Mouse (Mus musculus): ENCODE measurements around the gene Ubl4b. TPM values are rescaled to one million over a fixed set of nuclear protein-coding genes. Genes with fewer than 3 reads are reported as not detected.

The Ubl4b gene
- polyA plus RNA-seq, 1 experiment = not detected

GRCm38 (mm10) chr3:107516776-107517630 is 37.9 kb downstream of the Ubl4b start:
- Histone ChIP-seq H3K27me3 (ENCODE audit: control insufficient read depth, insufficient read depth, insufficient read length) (peaks cover 20% of the 10 kb centered on the region), H3K4me3 (ENCODE audit: insufficient read depth, poor library complexity, severe bottlenecking) (peak overlapping the region; percentile 26), H3K79me3 (ENCODE audit: low read depth) (no peaks in the 10 kb centered on the region), H3K79me2 (ENCODE audit: control insufficient read depth, insufficient read depth) (no peaks in the 10 kb centered on the region), H3K36me3 (ENCODE audit: control insufficient read depth, insufficient read depth) (no peaks in the 10 kb centered on the region), H3ac (ENCODE audit: control insufficient read depth, insufficient read length, low read depth) (peak overlapping the region; percentile 58)
- no peak for TF ChIP-seq USF1 (IDR thresholded peaks at IDR 0.05; ENCODE audit: low read depth)
- no peak for TF ChIP-seq CEBPB (IDR thresholded peaks at IDR 0.05; ENCODE audit: low read depth)
- TF ChIP-seq CTCF (IDR thresholded peaks at IDR 0.05; ENCODE audit: control insufficient read depth, insufficient read depth, insufficient read length) = no peak
- no peak for TF ChIP-seq MYOD1 (IDR thresholded peaks at IDR 0.05; ENCODE audit: control insufficient read depth, insufficient read length, low read depth)
- TF ChIP-seq FOSL1 (IDR thresholded peaks at IDR 0.05; ENCODE audit: insufficient read depth, low read length, poor library complexity, severe bottlenecking) = no peak
- no peak for TF ChIP-seq MYOG (IDR thresholded peaks at IDR 0.05; ENCODE audit: control insufficient read depth, extremely low read depth, insufficient read length)
- no peak for TF ChIP-seq MAX (IDR thresholded peaks at IDR 0.05)

DNA sequence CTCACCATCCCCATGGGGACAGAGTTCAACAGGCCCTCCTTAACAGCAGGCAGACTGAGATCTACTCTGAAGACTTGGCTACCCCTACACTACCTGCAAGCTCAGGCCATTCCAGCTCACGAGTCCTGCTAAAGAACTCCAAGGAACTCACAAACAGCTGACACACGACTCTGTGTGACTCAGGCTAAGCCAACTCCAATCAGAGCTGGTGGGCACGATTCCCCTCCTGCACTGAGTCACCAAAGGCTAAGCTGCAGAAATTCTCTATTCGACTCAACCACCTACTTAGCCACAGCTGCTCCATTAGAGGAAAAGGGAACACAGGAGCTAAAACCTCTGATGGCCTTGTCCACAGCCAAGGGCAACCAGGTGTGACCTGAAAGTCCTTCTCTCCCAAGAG is 38.9 kb downstream of the Ubl4b start:
- H3K4me3 ChIP-seq (ENCODE audit: insufficient read depth, poor library complexity, severe bottlenecking) = no peak overlapping the region
- no peaks in the 10 kb centered on the region for H3K36me3 ChIP-seq (ENCODE audit: control insufficient read depth, insufficient read depth)
- TF ChIP-seq USF1 (IDR thresholded peaks at IDR 0.05; ENCODE audit: low read depth) = no peak
- TF ChIP-seq MYOD1 (IDR thresholded peaks at IDR 0.05; ENCODE audit: control insufficient read depth, insufficient read length, low read depth) = peak; percentile 18
- H3ac ChIP-seq (ENCODE audit: control insufficient read depth, insufficient read length, low read depth) = no peak overlapping the region
- no peaks in the 10 kb centered on the region for H3K79me3 ChIP-seq (ENCODE audit: low read depth)
- H3K79me2 ChIP-seq (ENCODE audit: control insufficient read depth, insufficient read depth) = no peaks in the 10 kb centered on the region
- H3K27me3 ChIP-seq (ENCODE audit: control insufficient read depth, insufficient read depth, insufficient read length) = peaks cover 20% of the 10 kb centered on the region

DNA sequence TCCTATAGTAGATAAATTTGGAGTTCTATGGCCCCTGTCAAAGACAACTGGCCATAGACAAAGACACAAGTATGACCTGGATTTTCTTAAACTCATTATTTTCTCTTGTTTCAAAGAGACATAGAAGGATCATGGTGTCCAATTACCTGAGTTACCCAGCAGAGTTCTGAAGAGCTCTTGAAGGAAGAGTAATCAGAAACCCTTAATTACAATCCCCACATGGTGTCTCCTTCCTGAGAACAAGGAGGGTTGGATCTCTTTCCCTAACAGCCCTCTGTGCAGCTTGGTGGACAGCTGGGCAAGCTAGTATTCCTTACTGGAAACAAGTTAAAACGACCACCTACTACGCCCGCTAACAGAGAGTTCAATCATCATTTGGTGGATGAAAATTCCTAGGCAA is 43.5 kb downstream of the Ubl4b start:
- H3K36me3 ChIP-seq (ENCODE audit: control insufficient read depth, insufficient read depth) = no peaks in the 10 kb centered on the region
- TF ChIP-seq CTCF (IDR thresholded peaks at IDR 0.05; ENCODE audit: control insufficient read depth, insufficient read depth, insufficient read length) (no peak), MAX (IDR thresholded peaks at IDR 0.05) (no peak), CEBPB (IDR thresholded peaks at IDR 0.05; ENCODE audit: low read depth) (no peak), FOSL1 (IDR thresholded peaks at IDR 0.05; ENCODE audit: insufficient read depth, low read length, poor library complexity, severe bottlenecking) (no peak), USF1 (IDR thresholded peaks at IDR 0.05; ENCODE audit: low read depth) (no peak), MYOD1 (IDR thresholded peaks at IDR 0.05; ENCODE audit: control insufficient read depth, insufficient read length, low read depth) (no peak), MYOG (IDR thresholded peaks at IDR 0.05; ENCODE audit: control insufficient read depth, extremely low read depth, insufficient read length) (no peak)
- peaks cover 7% of the 10 kb centered on the region for H3K27me3 ChIP-seq (ENCODE audit: control insufficient read depth, insufficient read depth, insufficient read length)
- H3K79me3 ChIP-seq (ENCODE audit: low read depth) = no peaks in the 10 kb centered on the region
- no peak overlapping the region for H3K4me3 ChIP-seq (ENCODE audit: insufficient read depth, poor library complexity, severe bottlenecking)
- H3K79me2 ChIP-seq (ENCODE audit: control insufficient read depth, insufficient read depth) = no peaks in the 10 kb centered on the region
- no peak overlapping the region for H3ac ChIP-seq (ENCODE audit: control insufficient read depth, insufficient read length, low read depth)

GRCm38 (mm10) chr3:107508696-107509095 is 46.2 kb downstream of the Ubl4b start:
- H3K27me3 ChIP-seq (ENCODE audit: control insufficient read depth, insufficient read depth, insufficient read length) = no peaks in the 10 kb centered on the region
- H3K4me3 ChIP-seq (ENCODE audit: insufficient read depth, poor library complexity, severe bottlenecking) = no peak overlapping the region
- TF ChIP-seq CTCF (IDR thresholded peaks at IDR 0.05; ENCODE audit: control insufficient read depth, insufficient read depth, insufficient read length) (no peak), MYOG (IDR thresholded peaks at IDR 0.05; ENCODE audit: control insufficient read depth, extremely low read depth, insufficient read length) (no peak), FOSL1 (IDR thresholded peaks at IDR 0.05; ENCODE audit: insufficient read depth, low read length, poor library complexity, severe bottlenecking) (no peak), MAX (IDR thresholded peaks at IDR 0.05) (no peak), USF1 (IDR thresholded peaks at IDR 0.05; ENCODE audit: low read depth) (no peak), MYOD1 (IDR thresholded peaks at IDR 0.05; ENCODE audit: control insufficient read depth, insufficient read length, low read depth) (no peak), CEBPB (IDR thresholded peaks at IDR 0.05; ENCODE audit: low read depth) (no peak)
- H3K79me2 ChIP-seq (ENCODE audit: control insufficient read depth, insufficient read depth) = no peaks in the 10 kb centered on the region
- H3K79me3 ChIP-seq (ENCODE audit: low read depth) = no peaks in the 10 kb centered on the region
- no peaks in the 10 kb centered on the region for H3K36me3 ChIP-seq (ENCODE audit: control insufficient read depth, insufficient read depth)
- H3ac ChIP-seq (ENCODE audit: control insufficient read depth, insufficient read length, low read depth) = no peak overlapping the region

- Histone ChIP-seq H3K4me3 (ENCODE audit: insufficient read depth, poor library complexity, severe bottlenecking) (no peak overlapping the region), H3K79me3 (ENCODE audit: low read depth) (no peaks in the 10 kb centered on the region)
- no peak for TF ChIP-seq CEBPB (IDR thresholded peaks at IDR 0.05; ENCODE audit: low read depth)
- TF ChIP-seq MAX (IDR thresholded peaks at IDR 0.05) = no peak
- no peak for TF ChIP-seq CTCF (IDR thresholded peaks at IDR 0.05; ENCODE audit: control insufficient read depth, insufficient read depth, insufficient read length)
- no peak for TF ChIP-seq USF1 (IDR thresholded peaks at IDR 0.05; ENCODE audit: low read depth)
- no peak for TF ChIP-seq MYOG (IDR thresholded peaks at IDR 0.05; ENCODE audit: control insufficient read depth, extremely low read depth, insufficient read length)
- TF ChIP-seq MYOD1 (IDR thresholded peaks at IDR 0.05; ENCODE audit: control insufficient read depth, insufficient read length, low read depth) = no peak
- no peak for TF ChIP-seq FOSL1 (IDR thresholded peaks at IDR 0.05; ENCODE audit: insufficient read depth, low read length, poor library complexity, severe bottlenecking)
Measured at GRCm38 (mm10) chr3:107507966-107508365, 46.9 kb downstream of the Ubl4b start.

More at GRCm38 (mm10) chr3:107507966-107508365, 46.9 kb downstream of the Ubl4b start:
- no peaks in the 10 kb centered on the region for H3K27me3 ChIP-seq (ENCODE audit: control insufficient read depth, insufficient read depth, insufficient read length)
- no peak overlapping the region for H3ac ChIP-seq (ENCODE audit: control insufficient read depth, insufficient read length, low read depth)
- no peaks in the 10 kb centered on the region for H3K36me3 ChIP-seq (ENCODE audit: control insufficient read depth, insufficient read depth)
- H3K79me2 ChIP-seq (ENCODE audit: control insufficient read depth, insufficient read depth) = no peaks in the 10 kb centered on the region
